Mouse (Mus musculus) lung, postnatal 4 days (tissue): ENCODE results near the gene Gm18596.
"Not testable (repeated sequence)": the region's sequence is repeated elsewhere in the genome, so short reads cannot be mapped to it uniquely, and the experiment has no call there.

Experiments
- DNase-seq, 2 experiments: peaks; one replicate each; pipeline ENCODE4 v3.0.0; 2021

The Gm18596 gene

DNA sequence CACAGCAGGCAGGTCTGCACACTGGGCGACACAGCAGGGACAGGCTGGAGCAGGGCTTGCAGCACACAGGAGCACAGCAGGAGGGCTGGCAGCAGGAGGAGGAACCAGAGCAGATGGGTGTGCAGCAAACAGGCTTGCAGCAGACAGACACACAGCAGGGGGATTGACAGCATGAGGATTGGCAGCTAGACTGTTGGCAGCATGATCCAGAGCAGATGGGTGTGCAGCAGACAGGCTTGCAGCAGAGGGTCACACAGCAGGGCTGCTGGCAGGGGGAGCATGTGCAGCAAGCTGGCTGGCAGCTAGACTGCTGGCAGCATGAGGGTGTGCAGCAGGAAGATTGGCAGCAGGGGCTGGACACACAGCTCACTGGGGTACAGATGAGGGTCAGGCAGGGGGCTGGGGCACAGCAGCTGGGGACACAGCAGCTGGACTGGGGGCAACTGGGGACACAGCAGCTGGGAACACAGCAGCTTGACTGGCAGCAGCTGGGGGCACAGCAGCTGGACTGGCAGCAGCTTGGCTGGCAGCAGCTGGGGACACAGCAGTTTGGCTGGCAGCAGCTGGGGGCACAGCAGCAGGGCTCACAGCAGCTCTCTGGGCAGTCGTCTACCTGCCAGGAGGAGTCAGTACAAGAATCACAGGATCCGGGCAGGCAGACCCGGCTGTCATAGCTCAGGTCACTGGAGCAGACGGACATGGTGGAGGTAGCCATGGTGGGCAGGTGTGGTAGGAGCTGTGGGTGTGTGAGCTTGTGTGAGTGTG is at the start of gene Gm18596:
Gene Gm18596, minus strand, starts transcription at position 715 of the 765 bp plus-strand sequence.
- not testable (repeated sequence) for DNase-seq

DNA sequence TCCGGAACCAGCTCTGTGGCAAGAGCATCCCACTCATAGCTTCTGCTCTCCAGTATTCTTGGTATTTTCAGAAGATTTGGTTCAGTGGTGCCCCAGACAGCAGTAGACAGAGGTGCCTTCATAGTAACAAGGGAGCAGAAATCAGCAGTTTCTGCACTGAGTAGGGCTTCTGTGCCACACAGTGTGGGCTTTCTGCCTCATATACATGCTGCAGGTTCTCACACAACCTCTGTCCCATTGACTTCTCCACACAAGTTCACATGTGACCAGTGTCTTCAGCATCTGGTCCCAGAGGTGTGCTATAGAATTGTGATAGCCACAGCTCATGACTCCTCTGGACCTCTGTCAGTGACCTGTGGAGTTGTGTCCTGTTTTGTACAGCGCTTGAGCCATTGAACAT is 46.2 kb upstream of the Gm18596 start:
- DNase-seq = no peak

DNA sequence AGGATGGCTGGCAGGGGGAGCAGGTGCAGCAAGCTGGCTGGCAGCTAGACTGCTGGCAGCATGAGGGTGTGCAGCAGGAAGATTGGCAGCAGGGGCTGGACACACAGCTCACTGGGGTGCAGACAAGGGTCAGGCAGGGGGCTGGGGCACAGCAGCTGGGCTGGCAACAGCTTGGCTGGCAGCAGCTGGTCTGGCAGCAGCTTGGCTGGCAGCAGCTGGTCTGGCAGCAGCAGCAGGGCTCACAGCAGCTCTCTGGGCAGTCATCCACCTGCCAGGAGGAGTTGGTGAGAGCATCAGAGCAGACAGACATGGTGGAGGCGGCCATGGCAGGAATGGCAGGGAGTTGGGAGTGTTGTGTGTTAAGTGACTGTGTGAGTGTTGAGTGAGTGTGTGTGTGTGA is 45.4 kb upstream of the Gm18596 start, which contains the start of gene Gm7137:
Gene Gm7137, minus strand, starts transcription at position 325 of the 400 bp plus-strand sequence.
- not testable (repeated sequence) for DNase-seq

GRCm38 (mm10) chr10:77783396-77783795 is 41.0 kb upstream of the Gm18596 start:
- DNase-seq = not testable (repeated sequence)

- not testable (repeated sequence) for DNase-seq
Measured at GRCm38 (mm10) chr10:77782442-77782841, 40.0 kb upstream of the Gm18596 start, which contains the start of gene Gm3250. Gm3250 (minus strand) TSS chr10:77782542.

GRCm38 (mm10) chr10:77776844-77777243 is 34.4 kb upstream of the Gm18596 start, which contains the start of gene Gm7138:
Gm7138 (minus strand) TSS chr10:77776944.
- not testable (repeated sequence) for DNase-seq

DNA sequence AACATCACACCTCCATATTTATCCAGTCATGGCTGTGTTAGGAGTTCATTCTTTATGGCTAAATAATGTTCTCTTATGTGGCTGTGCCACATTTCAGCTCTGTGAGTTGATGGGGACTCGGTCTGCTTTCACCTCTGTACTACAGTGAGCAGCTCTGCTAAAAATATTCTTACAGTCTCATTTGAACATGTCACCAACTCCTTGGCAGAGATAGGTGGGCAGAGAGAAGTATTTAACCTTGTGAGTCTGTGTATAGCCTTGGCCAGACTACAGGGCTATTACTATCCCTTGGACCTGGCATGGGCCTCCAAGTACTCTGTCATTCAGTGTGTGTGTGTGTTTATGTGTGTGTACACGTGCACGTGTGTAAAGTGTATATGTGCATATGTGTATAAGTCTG is 29.7 kb upstream of the Gm18596 start:
- DNase-seq = not testable (repeated sequence)

- not testable (repeated sequence) for DNase-seq
Measured at GRCm38 (mm10) chr10:77771225-77771624, 28.8 kb upstream of the Gm18596 start, which contains the start of gene Gm3238. Gm3238 (minus strand) TSS chr10:77771325.

GRCm38 (mm10) chr10:77769727-77770126 is 27.3 kb upstream of the Gm18596 start:
- DNase-seq = no peak

GRCm38 (mm10) chr10:77759582-77759981 is 17.1 kb upstream of the Gm18596 start, which contains the start of gene Gm3233:
Gm3233 (minus strand) TSS chr10:77759682.
- DNase-seq = not testable (repeated sequence)

- DNase-seq = no peak
Measured at GRCm38 (mm10) chr10:77753448-77753847, 11.0 kb upstream of the Gm18596 start.

DNA sequence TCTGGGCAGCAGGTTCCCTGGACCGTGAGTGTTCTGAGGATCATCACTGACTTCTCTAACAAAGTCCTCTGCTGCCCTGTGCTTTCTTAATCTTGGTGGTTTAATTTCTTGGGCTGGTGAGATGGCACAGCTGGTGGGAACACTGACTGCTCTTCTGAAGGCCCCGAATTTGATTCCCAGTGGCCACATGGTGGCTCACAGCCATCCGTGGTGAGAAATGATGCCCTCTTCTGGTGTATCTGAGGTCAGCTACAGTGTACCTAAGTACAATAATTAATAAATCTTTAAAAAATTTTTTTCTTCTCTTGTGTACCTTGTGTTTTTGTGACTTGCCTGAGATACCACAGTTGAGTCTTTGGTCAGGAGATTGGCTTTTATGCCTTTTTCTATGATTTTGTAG is 9.9 kb upstream of the Gm18596 start:
- not testable (repeated sequence) for DNase-seq

DNA sequence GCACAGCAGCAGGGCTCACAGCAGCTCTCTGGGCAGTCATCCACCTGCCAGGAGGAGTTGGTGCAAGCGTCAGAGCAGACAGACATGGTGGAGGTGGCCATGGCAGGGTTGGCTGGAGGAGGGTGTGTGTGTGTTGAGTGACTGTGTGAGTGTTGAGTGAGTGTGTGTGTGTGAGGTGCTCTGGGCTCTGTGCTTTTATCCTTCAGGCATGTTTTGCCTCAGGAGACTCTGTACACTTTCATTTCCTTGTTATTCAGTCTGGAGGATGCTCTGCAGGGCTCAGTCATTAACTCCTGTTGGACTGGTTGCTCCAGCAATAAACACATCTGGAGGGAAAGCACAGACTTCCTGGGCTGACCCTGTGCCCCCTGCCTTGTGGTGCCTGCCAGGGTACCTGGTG is 8.8 kb upstream of the Gm18596 start, which contains the start of gene Gm9736:
Gene Gm9736, minus strand, starts transcription at position 101 of the 400 bp plus-strand sequence.
- DNase-seq = not testable (repeated sequence)

DNA sequence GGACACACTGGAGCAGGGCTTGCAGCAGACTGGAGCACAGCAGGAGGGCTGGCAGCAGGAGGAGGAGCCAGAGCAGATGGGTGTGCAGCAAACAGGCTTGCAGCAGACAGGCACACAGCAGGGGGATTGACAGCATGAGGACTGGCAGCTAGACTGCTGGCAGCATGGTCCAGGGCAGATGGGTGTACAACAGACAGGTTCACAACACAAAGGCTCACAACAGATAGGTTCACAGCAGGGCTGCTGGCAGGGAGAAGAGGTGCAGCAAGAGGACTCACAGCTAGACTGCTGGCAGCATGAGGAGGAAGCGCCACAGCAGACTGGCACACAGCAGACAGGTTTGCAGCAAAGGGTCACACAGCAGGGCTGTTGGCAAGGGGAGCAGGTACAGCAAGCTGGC is 8.2 kb upstream of the Gm18596 start:
- DNase-seq = not testable (repeated sequence)

GRCm38 (mm10) chr10:77738929-77739328 is 3.5 kb downstream of the Gm18596 start:
- no peak for DNase-seq

DNA sequence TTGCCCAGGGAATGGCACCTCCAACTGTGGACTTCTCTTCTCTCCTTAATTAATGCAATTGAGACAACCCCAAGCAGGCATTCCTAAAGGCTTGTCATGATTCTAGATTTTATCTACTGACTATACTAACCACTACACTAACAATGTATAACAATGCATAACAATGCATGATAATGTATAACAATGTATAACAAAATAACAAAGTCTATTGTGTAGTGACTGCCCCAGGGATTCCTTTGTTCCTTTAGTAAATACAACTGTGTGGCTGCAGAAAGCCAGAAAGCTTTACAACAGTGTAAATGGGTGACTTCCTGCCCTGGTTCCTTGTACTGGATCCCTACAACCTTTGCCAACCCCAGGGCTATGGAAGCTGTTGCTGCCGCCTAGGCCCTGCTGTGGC is 6.5 kb downstream of the Gm18596 start:
- DNase-seq = no peak

GRCm38 (mm10) chr10:77729241-77729640 is 13.2 kb downstream of the Gm18596 start:
- DNase-seq = no peak

DNA sequence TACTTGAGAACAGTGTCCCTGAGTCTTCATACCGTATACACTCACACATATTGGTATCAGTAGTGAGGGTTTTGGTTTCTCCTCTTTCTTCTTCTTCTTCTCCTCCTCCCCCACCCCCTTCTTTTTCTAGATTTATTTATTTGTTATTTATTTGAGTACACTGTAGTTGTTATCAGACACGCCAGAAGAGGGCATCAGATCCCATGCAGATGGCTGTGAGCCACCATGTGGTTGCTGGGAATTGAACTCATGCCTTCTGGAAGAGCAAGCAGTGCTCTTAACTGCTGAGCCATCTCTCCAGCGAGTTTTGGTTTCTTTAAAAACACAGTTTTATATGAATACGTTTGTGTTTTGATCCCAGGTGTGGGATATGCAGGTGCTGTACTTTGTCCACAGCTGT is 14.2 kb downstream of the Gm18596 start:
- no peak for DNase-seq

- no peak for DNase-seq
Measured at GRCm38 (mm10) chr10:77726186-77726585, 16.3 kb downstream of the Gm18596 start, which contains the start of gene Gm10100. Gm10100 (plus strand) TSS chr10:77726486.

GRCm38 (mm10) chr10:77724855-77725254 is 17.6 kb downstream of the Gm18596 start:
- DNase-seq = no peak

DNA sequence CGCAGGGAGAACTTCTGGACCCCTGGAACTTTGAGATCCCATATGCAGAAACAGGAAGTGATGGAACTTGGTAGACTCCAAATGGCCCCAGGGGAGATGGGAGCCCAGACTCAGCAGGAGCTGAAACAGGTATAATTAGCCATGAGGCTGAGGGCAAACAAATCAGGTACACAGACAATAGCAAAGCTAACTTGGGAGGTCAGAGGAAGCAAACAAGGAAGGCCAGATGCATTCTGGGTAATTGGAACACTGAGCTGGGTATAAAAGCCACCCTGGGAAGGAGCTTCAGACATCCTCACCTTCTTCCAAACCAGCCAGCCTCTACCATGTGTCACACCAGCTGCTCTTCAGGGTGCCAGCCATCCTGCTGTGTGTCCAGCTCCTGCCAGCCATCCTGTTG is 22.1 kb downstream of the Gm18596 start, which contains the start of gene Krtap12-1:
Gene Krtap12-1, plus strand, starts transcription at position 301 of the 400 bp plus-strand sequence.
- DNase-seq = not testable (repeated sequence)

GRCm38 (mm10) chr10:77715507-77715906 is 26.9 kb downstream of the Gm18596 start, which contains the start of gene Gm10142:
Gm10142 (plus strand) TSS chr10:77715807.
- DNase-seq = no peak

DNA sequence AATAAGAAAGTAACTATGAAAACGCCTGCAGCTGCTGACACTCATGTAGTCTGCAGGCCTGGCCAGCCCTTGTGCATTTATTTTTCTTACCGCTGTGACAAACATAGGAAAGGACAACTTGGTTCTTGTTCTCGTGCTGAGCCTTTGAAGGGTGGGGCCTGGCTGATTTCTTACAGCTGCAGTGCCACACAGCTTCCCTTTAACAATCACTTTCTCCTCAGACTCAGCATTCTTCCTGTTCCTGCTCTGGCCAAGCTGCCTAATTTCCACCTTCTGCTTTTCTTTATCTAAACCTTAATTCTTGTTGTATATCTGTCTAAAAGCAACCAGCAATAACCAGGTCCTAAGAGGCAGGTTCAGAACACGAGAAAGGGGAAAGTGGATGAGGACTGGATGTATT is 28.7 kb downstream of the Gm18596 start:
- DNase-seq = no peak

GRCm38 (mm10) chr10:77711157-77711556 is 31.3 kb downstream of the Gm18596 start, which contains the start of gene Gm10024:
Gm10024 (plus strand) TSS chr10:77711457.
- not testable (repeated sequence) for DNase-seq
